Mouse (Mus musculus): ENCODE results near the gene Tex48. TPM values are rescaled to one million over a fixed set of nuclear protein-coding genes. Genes with fewer than 3 reads are reported as not detected.

Gene Tex48
- not detected for polyA plus RNA-seq (2015; fragmentation: Illumina TruSeq; extraction: RNeasy Lipid Tissue Mini Kit (QIAGEN cat#74804); ENCODE audit: insufficient read depth, low replicate concordance)

DNA sequence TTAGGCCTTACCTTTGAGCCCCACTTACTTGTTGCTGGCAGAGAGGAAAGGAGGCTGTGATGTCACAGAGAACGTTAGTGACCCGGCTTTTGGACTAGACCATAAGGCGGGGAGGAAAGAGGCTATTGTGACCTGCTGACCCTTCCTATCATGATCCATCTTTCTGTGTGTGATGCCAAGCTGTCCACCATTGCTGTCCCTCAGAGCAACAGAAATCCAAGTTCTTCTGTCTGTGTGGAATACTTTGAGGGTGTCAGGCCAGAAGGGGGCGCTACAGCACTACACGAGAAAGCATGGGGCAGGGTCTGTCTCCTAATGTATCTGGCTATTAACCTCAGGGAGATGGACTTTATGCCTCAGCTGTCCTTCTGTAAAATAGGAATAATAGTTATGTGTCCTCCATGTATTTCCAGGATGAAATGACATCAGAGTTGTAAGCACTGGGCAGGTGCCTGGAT, at the start of gene Tex48:
Tex48 (minus strand) TSS at position 51 of the 458 bp plus-strand sequence.

DNA sequence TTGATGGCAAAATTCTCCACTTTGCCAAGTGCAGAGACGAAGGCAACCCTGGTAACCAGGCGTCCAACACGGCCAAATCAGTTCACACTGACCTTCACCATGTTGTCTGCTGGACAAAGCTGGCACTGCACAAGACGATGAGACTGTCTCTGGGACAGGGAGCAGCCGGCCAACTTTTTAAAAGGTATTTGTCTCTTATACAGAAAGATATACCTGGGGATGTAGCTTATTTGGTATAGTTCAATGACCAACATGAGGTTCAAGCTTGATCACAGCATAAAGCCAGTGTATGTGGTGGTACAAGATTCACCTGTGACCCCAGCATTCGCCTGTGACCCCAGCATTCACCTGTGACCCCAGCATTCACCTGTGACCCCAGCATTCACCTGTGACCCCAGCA, 41.1 kb upstream of the Tex48 start, which contains the start of gene Gm11214:
Gm11214 (minus strand) TSS at position 101 of the 400 bp plus-strand sequence.

GRCm38 (mm10) chr4:63604945-63605344, 17.3 kb downstream of the Tex48 start, which contains the start of gene Gm11213:
Gm11213 (minus strand) TSS chr4:63605261.

DNA sequence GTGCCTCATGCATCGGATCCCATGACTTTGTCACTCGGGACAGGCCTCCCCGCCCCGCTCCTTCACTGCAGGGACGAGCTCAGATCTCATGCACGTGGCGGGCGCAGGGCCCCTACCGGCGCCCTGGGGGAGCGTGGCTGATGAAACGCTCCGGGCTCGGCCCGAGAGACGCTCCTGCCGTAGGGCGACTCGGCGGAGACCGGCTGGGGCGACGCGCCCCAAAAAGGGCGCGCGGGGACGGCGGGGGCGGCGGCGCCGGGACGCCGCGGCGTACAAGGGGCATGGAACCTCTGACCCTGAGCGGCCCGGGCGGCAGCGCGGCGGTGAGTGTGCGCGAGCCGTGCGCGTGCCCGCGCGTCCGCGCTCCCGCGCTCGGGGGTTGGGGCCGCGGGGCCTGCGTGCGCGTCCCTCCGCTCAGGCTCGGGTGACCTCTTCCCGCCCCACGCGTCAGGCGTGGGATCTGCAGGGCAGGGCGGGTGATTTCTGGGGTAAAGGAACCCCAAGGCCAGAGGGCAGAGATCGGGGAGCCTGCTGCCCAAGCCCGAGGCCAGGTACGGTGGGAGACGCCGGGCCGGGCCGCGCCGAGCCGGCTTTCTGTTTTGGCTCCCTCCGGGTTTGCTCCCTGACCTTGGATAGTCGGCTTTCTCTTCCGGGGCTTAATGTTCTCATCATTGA, 63.7 kb downstream of the Tex48 start, which contains the start of gene Tmem268:
Tmem268 (plus strand) TSS at position 375 of the 675 bp plus-strand sequence.

Other genes with a start within 250 kb of the Tex48 start
- 58.4 TPM for gene Akna, start 219.1 kb downstream of the Tex48 start, polyA plus RNA-seq (2015; fragmentation: Illumina TruSeq; extraction: RNeasy Lipid Tissue Mini Kit (QIAGEN cat#74804); ENCODE audit: insufficient read depth, low replicate concordance)
- gene Whrn, start 126.4 kb downstream of the Tex48 start, polyA plus RNA-seq (2015; fragmentation: Illumina TruSeq; extraction: RNeasy Lipid Tissue Mini Kit (QIAGEN cat#74804); ENCODE audit: insufficient read depth, low replicate concordance) = 10.4 TPM
- 135 TPM for gene Atp6v1g1, start 77.7 kb downstream of the Tex48 start, polyA plus RNA-seq (2015; fragmentation: Illumina TruSeq; extraction: RNeasy Lipid Tissue Mini Kit (QIAGEN cat#74804); ENCODE audit: insufficient read depth, low replicate concordance)
- gene Tmem268, start 63.6 kb downstream of the Tex48 start, polyA plus RNA-seq (2015; fragmentation: Illumina TruSeq; extraction: RNeasy Lipid Tissue Mini Kit (QIAGEN cat#74804); ENCODE audit: insufficient read depth, low replicate concordance) = 18.6 TPM
- not detected for gene Gm11213, start 17.2 kb downstream of the Tex48 start, polyA plus RNA-seq (2015; fragmentation: Illumina TruSeq; extraction: RNeasy Lipid Tissue Mini Kit (QIAGEN cat#74804); ENCODE audit: insufficient read depth, low replicate concordance)
- not detected for gene Gm11214, start 41.0 kb upstream of the Tex48 start, polyA plus RNA-seq (2015; fragmentation: Illumina TruSeq; extraction: RNeasy Lipid Tissue Mini Kit (QIAGEN cat#74804); ENCODE audit: insufficient read depth, low replicate concordance)
- gene Tnfsf15, start 122.7 kb upstream of the Tex48 start, polyA plus RNA-seq (2015; fragmentation: Illumina TruSeq; extraction: RNeasy Lipid Tissue Mini Kit (QIAGEN cat#74804); ENCODE audit: insufficient read depth, low replicate concordance) = 0.91 TPM
- gene Tnfsf8, start 238.9 kb upstream of the Tex48 start, polyA plus RNA-seq (2015; fragmentation: Illumina TruSeq; extraction: RNeasy Lipid Tissue Mini Kit (QIAGEN cat#74804); ENCODE audit: insufficient read depth, low replicate concordance) = 17.1 TPM

Measured in spleen, adult 10 weeks (tissue).